Mouse (Mus musculus): ENCODE measurements around the gene Twnk.

DNA sequence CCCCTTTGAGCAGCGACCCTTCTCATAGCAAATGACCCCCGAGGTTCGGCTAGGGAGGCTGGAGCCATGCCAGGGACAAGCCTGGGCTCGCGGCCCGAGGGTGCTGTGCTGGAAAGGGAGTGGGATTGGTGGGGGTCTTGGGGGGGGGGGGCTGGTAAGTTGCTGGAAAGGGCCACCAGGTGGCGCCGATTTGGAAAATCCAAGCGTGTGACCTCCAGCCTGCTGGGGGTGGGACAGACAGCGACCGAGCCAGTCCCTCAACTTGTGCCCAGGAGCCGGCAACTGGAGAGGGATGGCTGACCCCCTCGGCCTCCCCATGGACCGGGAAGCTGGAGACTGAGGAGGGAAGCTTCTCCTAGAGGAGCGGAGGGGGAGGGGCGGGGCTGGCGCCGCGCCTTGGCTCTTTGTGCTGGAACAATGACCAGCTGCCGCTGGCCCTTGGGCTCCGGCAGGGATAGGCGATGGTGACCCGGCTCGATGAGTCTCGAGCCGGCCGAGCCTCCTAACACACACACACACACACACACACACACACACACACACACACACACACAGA is 11.8 kb downstream of the Twnk start:
- TF ChIP-seq CTCF (IDR thresholded peaks at IDR 0.05; ENCODE audit: insufficient read depth, low read length): peak; percentile 20; the same call in 1 of the 2 replicates
- peak; percentile 36; the same call in 1 of the 2 replicates for TF ChIP-seq POLR2A (IDR thresholded peaks at IDR 0.05; ENCODE audit: borderline replicate concordance, extremely low read depth, low read depth, low read length)
